Mouse (Mus musculus) spleen, adult 2 months (tissue): Measurements from ENCODE around the gene Olfr312.

Experiments
- CTCF ChIP-seq: fragments of 200-500 bp; IDR thresholded peaks from 2 replicates; pipeline ENCODE4 v1.5.1; 2011; ENCODE audit warnings: mild to moderate bottlenecking, inconsistent platforms; ENCODE audit not compliant: insufficient read depth, insufficient read length, insufficient replicate concordance; ENCODE audit errors: extremely low read depth
- POLR2A ChIP-seq: fragments of 200-500 bp; IDR thresholded peaks from 2 replicates; pipeline ENCODE4 v1.6.1; 2011; ENCODE audit warnings: low read depth, low read length, inconsistent platforms

DNA sequence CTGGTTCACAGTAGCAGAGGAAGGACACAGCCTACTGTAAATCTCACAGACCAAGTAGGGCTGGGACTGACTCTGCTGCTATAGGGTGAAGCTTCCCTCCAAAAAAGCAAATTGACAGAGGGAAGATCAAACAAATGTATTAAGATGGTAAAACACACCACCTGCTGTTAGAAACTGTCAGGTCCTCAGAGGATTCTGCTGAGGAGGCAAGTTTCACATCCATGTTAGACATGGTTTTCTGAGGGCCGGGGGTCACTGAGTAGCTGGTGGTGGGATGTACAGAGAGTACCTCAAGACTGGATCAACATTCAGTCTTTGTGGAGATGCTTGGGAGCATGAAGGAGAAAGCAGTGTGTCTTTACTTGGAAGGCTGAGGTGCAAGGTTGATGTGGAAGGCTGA is 13.4 kb upstream of the Olfr312 start:
- TF ChIP-seq CTCF, result no peak
- no peak for TF ChIP-seq POLR2A
